Mouse (Mus musculus): ENCODE results near the gene Megf11. TPM values are rescaled to one million over a fixed set of nuclear protein-coding genes. Genes with fewer than 3 reads are reported as not detected.
"Not testable (repeated sequence)": the region's sequence is repeated elsewhere in the genome, so short reads cannot be mapped to it uniquely, and the experiment has no call there.

The Megf11 gene
- polyA plus RNA-seq, 1 experiment from 2014 or later = 0.99 TPM

DNA sequence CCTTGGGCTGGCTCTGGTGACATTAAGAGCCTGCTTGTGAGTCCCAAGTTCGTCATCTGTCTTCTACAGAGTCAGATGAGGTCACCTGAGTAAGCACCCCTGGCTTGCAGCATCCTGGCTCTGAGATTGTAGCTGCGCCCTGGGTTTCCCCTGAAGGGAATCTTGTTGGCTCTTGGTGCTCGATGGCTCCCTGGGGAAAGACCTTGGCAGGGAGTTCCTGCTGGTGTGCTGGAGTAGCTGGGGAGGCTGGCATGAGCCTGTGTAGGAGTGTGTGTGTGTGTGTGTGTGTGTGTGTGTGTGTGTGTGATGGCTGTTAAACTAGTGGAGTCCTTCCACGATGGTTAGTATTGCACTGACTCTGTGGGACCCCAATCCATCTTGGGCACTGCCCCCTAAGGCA lies 88.7 kb downstream of the Megf11 start:
- H3K4me1 ChIP-seq = peaks cover 56% of the 10 kb centered on the region
- WGBS = 46% methylated on average over 4 of the region's 4 CpGs
- no peak overlapping the region for H3K4me3 ChIP-seq
- no peaks in the 10 kb centered on the region for H3K36me3 ChIP-seq (replicated peaks)
- DNase-seq (ENCODE audit: extremely low spot score, low spot score) = no peak
- peaks cover 71% of the 10 kb centered on the region for H3K27me3 ChIP-seq (ENCODE audit: poor library complexity, severe bottlenecking)
- no peak overlapping the region for H3K27ac ChIP-seq
- H3K9me3 ChIP-seq = no peaks in the 10 kb centered on the region

- WGBS = 17% methylated on average over 2 of the region's 2 CpGs
- Histone ChIP-seq H3K27ac (no peak overlapping the region), H3K36me3 (replicated peaks) (no peaks in the 10 kb centered on the region), H3K4me3 (no peak overlapping the region), H3K9me3 (no peaks in the 10 kb centered on the region), H3K4me1 (peaks cover 56% of the 10 kb centered on the region), H3K27me3 (ENCODE audit: poor library complexity, severe bottlenecking) (peaks cover 72% of the 10 kb centered on the region)
- no peak for DNase-seq (ENCODE audit: extremely low spot score, low spot score)
These were observed 90.5 kb downstream of the Megf11 start for GRCm38 (mm10) chr9:64475942-64476341.

DNA sequence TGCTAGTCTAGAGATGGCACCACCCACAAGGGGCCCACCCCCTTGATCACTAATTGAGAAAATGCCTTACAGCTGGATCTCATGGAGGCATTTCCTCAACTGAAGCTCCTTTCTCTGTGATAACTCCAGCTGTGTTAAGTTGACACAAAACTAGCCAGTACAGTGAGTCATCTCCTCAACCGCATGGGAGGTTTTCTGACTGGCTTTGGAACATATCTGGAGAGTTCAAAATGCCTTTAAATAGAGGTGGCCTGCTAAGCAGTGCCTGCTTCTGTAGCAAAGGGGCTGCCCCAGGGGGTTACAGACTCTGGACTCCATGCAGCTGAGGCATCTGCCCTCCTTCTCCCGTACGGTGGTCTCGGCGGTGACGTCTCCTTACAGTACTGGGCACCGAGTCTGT lies 92.0 kb downstream of the Megf11 start:
- Histone ChIP-seq H3K4me1 (peaks cover 63% of the 10 kb centered on the region), H3K27me3 (ENCODE audit: poor library complexity, severe bottlenecking) (peaks cover 63% of the 10 kb centered on the region)
- H3K36me3 ChIP-seq (replicated peaks); H3K27ac ChIP-seq; H3K4me3 ChIP-seq; H3K9me3 ChIP-seq; DNase-seq (ENCODE audit: extremely low spot score, low spot score): not testable (repeated sequence)
- WGBS = 88% methylated on average over 7 of the region's 7 CpGs

- 85% methylated on average over 5 of the region's 5 CpGs for WGBS
- Histone ChIP-seq H3K27me3 (ENCODE audit: poor library complexity, severe bottlenecking) (peaks cover 41% of the 10 kb centered on the region), H3K4me1 (peaks cover 19% of the 10 kb centered on the region), H3K36me3 (replicated peaks) (no peaks in the 10 kb centered on the region), H3K9me3 (no peaks in the 10 kb centered on the region), H3K27ac (no peak overlapping the region), H3K4me3 (no peak overlapping the region)
- DNase-seq (ENCODE audit: extremely low spot score, low spot score) = no peak
These were observed 96.7 kb downstream of the Megf11 start for GRCm38 (mm10) chr9:64482126-64482525.

GRCm38 (mm10) chr9:64487377-64487776 lies 102.0 kb downstream of the Megf11 start:
- Histone ChIP-seq H3K27ac (no peak overlapping the region), H3K4me1 (peaks cover under 1% of the 10 kb centered on the region; the same call in 1 of the 2 replicates), H3K9me3 (no peaks in the 10 kb centered on the region), H3K4me3 (no peak overlapping the region), H3K36me3 (replicated peaks) (no peaks in the 10 kb centered on the region), H3K27me3 (ENCODE audit: poor library complexity, severe bottlenecking) (peaks cover 27% of the 10 kb centered on the region)
- WGBS = 66% methylated on average over 4 of the region's 4 CpGs
- no peak for DNase-seq (ENCODE audit: extremely low spot score, low spot score)

GRCm38 (mm10) chr9:64494647-64495046 lies 109.2 kb downstream of the Megf11 start:
- H3K27me3 ChIP-seq (ENCODE audit: poor library complexity, severe bottlenecking) = no peaks in the 10 kb centered on the region
- H3K9me3 ChIP-seq = no peaks in the 10 kb centered on the region
- peaks cover 10% of the 10 kb centered on the region for H3K4me1 ChIP-seq
- no peak overlapping the region for H3K27ac ChIP-seq
- H3K4me3 ChIP-seq = no peak overlapping the region
- no peaks in the 10 kb centered on the region for H3K36me3 ChIP-seq (replicated peaks)
- 90% methylated on average over 6 of the region's 6 CpGs for WGBS
- DNase-seq (ENCODE audit: extremely low spot score, low spot score) = no peak

DNA sequence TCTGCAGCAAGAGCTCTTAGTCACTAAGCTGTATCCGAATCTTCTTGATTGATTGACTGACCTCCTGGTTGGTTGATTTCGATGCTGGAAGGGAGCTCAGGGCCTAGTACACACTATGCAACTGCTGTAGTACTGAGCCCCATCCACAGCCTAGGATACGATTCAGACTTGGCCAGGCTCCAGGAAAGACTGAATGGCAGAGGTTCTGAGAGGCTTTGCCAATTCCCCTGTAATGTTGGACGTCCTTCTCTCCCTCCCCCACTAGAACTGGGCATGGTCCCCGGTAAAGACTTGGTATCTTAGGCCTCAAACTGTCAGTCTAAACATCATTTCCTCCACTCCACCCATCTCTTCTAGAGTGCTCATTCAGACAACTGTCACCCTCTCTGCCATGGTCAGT lies 113.5 kb downstream of the Megf11 start:
- Histone ChIP-seq H3K9me3 (no peaks in the 10 kb centered on the region), H3K36me3 (replicated peaks) (no peaks in the 10 kb centered on the region), H3K4me1 (peaks cover 22% of the 10 kb centered on the region), H3K27ac (no peak overlapping the region), H3K27me3 (ENCODE audit: poor library complexity, severe bottlenecking) (0 out of 2 replicates have a peak, but pooled peaks cover 7% of the 10 kb centered on the region), H3K4me3 (no peak overlapping the region)
- WGBS = 83% methylated on average over 5 of the region's 5 CpGs
- no peak for DNase-seq (ENCODE audit: extremely low spot score, low spot score)

DNA sequence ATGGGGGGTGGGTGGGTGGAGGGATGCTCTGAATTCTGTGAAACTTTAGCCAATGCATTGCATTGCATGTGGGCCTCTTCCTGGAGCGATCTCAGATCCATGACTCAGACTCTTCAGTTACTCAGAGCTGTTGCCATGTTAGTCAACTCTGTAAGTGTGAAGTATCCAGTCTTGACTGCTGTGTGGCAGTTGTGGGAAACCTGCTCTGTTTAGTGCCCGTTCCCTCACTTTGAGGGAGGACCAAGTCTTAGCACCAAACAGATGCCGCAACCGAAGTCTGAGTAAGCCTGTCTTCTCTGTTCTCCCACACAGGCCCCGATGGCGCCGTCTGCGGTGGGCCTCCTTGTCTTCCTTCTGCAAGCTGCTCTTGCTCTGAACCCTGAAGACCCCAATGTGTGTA lies 115.8 kb downstream of the Megf11 start:
- Histone ChIP-seq H3K4me3 (no peak overlapping the region), H3K4me1 (peaks cover 22% of the 10 kb centered on the region), H3K27me3 (ENCODE audit: poor library complexity, severe bottlenecking) (peaks cover 16% of the 10 kb centered on the region; the same call in 1 of the 2 replicates), H3K9me3 (no peaks in the 10 kb centered on the region), H3K36me3 (replicated peaks) (no peaks in the 10 kb centered on the region), H3K27ac (no peak overlapping the region)
- 97% methylated on average over 8 of the region's 8 CpGs for WGBS
- DNase-seq (ENCODE audit: extremely low spot score, low spot score) = no peak

- no peak overlapping the region for H3K4me3 ChIP-seq
- DNase-seq (ENCODE audit: extremely low spot score, low spot score) = no peak
- no peaks in the 10 kb centered on the region for H3K36me3 ChIP-seq (replicated peaks)
- H3K9me3 ChIP-seq = no peaks in the 10 kb centered on the region
- 88% methylated on average over 1 of the region's 1 CpGs for WGBS
- peaks cover 31% of the 10 kb centered on the region for H3K4me1 ChIP-seq
- peaks cover 21% of the 10 kb centered on the region; the same call in 1 of the 2 replicates for H3K27me3 ChIP-seq (ENCODE audit: poor library complexity, severe bottlenecking)
- no peak overlapping the region for H3K27ac ChIP-seq
These were observed 118.6 kb downstream of the Megf11 start for GRCm38 (mm10) chr9:64503996-64504395.

DNA sequence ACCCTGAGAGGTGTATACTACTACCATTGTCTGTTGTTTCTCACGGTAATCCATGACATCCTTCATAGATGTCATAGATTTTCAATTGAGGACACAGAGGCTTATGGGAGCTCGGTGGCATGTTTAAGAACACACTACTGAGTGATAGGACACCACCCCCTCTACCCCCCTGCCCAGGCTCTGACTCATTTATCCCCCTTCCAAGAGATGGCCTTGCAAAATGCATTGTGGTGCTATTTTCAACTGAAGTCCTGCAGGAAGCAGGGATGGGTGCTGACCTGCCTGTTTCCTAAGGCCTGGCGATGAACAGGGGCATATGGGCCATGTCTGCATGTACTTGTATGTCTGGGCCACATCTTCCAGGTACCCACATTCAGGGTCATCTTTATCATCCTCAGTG lies 119.0 kb downstream of the Megf11 start:
- no peak overlapping the region for H3K4me3 ChIP-seq
- H3K36me3 ChIP-seq (replicated peaks) = no peaks in the 10 kb centered on the region
- DNase-seq (ENCODE audit: extremely low spot score, low spot score) = no peak
- no peak overlapping the region for H3K27ac ChIP-seq
- WGBS = 90% methylated on average over 3 of the region's 3 CpGs
- peaks cover 31% of the 10 kb centered on the region for H3K4me1 ChIP-seq
- H3K27me3 ChIP-seq (ENCODE audit: poor library complexity, severe bottlenecking) = peaks cover 21% of the 10 kb centered on the region; the same call in 1 of the 2 replicates
- H3K9me3 ChIP-seq = no peaks in the 10 kb centered on the region

DNA sequence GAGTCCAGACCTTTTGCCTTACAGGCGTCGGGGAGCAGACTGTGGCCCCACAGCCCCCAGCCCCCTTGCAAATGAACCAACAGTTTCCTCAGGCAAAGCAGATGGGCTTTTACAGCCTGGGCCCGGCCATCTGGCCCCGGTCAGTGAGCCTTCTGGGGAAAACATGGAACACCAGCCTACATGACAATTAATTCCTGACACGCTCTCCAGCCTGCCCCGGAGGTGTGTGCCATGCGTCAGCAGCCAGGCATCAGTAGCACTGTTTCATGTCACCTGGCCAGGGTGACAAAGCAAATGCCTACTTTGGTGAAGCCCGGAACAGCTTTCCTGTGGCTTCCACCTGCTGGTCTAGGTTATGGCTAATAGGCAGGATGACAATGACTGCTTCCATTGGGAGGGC lies 119.5 kb downstream of the Megf11 start:
- Histone ChIP-seq H3K27ac (no peak overlapping the region), H3K36me3 (replicated peaks) (no peaks in the 10 kb centered on the region), H3K27me3 (ENCODE audit: poor library complexity, severe bottlenecking) (peaks cover 21% of the 10 kb centered on the region; the same call in 1 of the 2 replicates), H3K4me3 (no peak overlapping the region), H3K9me3 (no peaks in the 10 kb centered on the region), H3K4me1 (peaks cover 28% of the 10 kb centered on the region)
- DNase-seq (ENCODE audit: extremely low spot score, low spot score) = no peak
- 88% methylated on average over 8 of the region's 8 CpGs for WGBS

- peaks cover 30% of the 10 kb centered on the region for H3K27me3 ChIP-seq (ENCODE audit: poor library complexity, severe bottlenecking)
- H3K9me3 ChIP-seq = no peaks in the 10 kb centered on the region
- H3K4me1 ChIP-seq = peaks cover 19% of the 10 kb centered on the region
- no peak for DNase-seq (ENCODE audit: extremely low spot score, low spot score)
- no peak overlapping the region for H3K27ac ChIP-seq
- H3K36me3 ChIP-seq (replicated peaks) = no peaks in the 10 kb centered on the region
- no peak overlapping the region for H3K4me3 ChIP-seq
- 85% methylated on average over 11 of the region's 11 CpGs for WGBS
These were observed 121.2 kb downstream of the Megf11 start for GRCm38 (mm10) chr9:64506440-64507206.

DNA sequence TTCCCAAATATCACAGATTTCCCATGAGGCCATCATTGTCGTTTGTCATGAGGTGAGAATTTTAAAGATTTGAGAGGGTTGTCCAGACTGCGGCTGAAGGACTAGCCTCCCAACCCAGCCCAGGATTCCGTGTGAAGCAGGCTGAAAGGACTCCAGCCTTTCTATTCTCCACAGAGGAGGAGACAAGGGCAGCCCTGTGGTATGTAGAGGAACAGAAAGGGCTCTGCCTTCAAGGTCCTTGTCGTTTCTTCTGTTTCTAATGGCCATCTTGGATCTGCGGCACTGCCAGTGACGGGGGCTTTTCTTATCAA lies 121.7 kb downstream of the Megf11 start:
- H3K27me3 ChIP-seq (ENCODE audit: poor library complexity, severe bottlenecking) = peaks cover 34% of the 10 kb centered on the region
- H3K36me3 ChIP-seq (replicated peaks) = no peaks in the 10 kb centered on the region
- peaks cover 19% of the 10 kb centered on the region for H3K4me1 ChIP-seq
- WGBS = 70% methylated on average over 6 of the region's 6 CpGs
- DNase-seq (ENCODE audit: extremely low spot score, low spot score) = no peak
- no peak overlapping the region for H3K4me3 ChIP-seq
- H3K9me3 ChIP-seq = no peaks in the 10 kb centered on the region
- no peak overlapping the region for H3K27ac ChIP-seq
